ENCODE assay signal across 10 mouse cellular contexts in genomic region chr3:19953425-19953824, GRCm38 (mm10). TPM values are rescaled to one million over a fixed set of nuclear protein-coding genes. Genes with fewer than 3 reads are reported as not detected.
A peak's percentile ranks its signal among the peaks of the same experiment; 100 is the strongest.
DNase-seq lines count a peak whose midpoint lies in the region; ATAC-seq and TF ChIP-seq lines count a peak whose summit lies in the region.
"Had no signal": no experiment of that assay in that cellular context is flagged by ENCODE, and none has a peak within 500 bp of the region (broad histone marks: within the 10 kb centered on the region; RNA-seq: fewer than 3 reads in every experiment).

No protein-coding gene starts in this region.

- no peak overlapping the region for H3K9ac ChIP-seq in heart, embryonic 11.5 days (ENCODE audit: low read depth, low read length)
- H3K9ac ChIP-seq in liver, embryonic 12.5 days = no peak overlapping the region
- H3K9ac ChIP-seq in liver, embryonic 11.5 days (ENCODE audit: low read depth, low read length) = no peak overlapping the region
- H3K9ac ChIP-seq in embryonic facial prominence, embryonic 14.5 days (ENCODE audit: low read depth, low read length) = no peak overlapping the region
- H3K9ac ChIP-seq: neural tube, embryonic 12.5 days had no signal

- H3K4me3 ChIP-seq in heart, embryonic 11.5 days (ENCODE audit: low read depth, low read length) = no peak overlapping the region
- H3K4me3 ChIP-seq in liver, embryonic 12.5 days = no peak overlapping the region
- H3K4me3 ChIP-seq in liver, embryonic 11.5 days (ENCODE audit: low read depth, low read length) = no peak overlapping the region
- H3K4me3 ChIP-seq in embryonic facial prominence, embryonic 14.5 days (ENCODE audit: low read depth, low read length) = no peak overlapping the region
- no peak overlapping the region for H3K4me3 ChIP-seq in myocyte
- H3K4me3 ChIP-seq: neural tube, embryonic 12.5 days had no signal

- no peaks in the 10 kb centered on the region for H3K9me3 ChIP-seq in heart, embryonic 11.5 days (replicated peaks; ENCODE audit: control insufficient read depth, low read length)
- no peaks in the 10 kb centered on the region for H3K9me3 ChIP-seq in liver, embryonic 12.5 days (replicated peaks)
- H3K9me3 ChIP-seq in liver, embryonic 11.5 days (ENCODE audit: control insufficient read depth, low read length) = no peaks in the 10 kb centered on the region
- H3K9me3 ChIP-seq in embryonic facial prominence, embryonic 14.5 days (ENCODE audit: control insufficient read depth, low read length) = no peaks in the 10 kb centered on the region
- H3K9me3 ChIP-seq: neural tube, embryonic 12.5 days had no signal

- WGBS in heart, embryonic 11.5 days (ENCODE audit: insufficient replicate concordance) = 60% methylated on average over 1 of the region's 1 CpGs
- WGBS in liver, embryonic 12.5 days (ENCODE audit: insufficient replicate concordance) = 64% methylated on average over 1 of the region's 1 CpGs
- WGBS in liver, embryonic 11.5 days = 66% methylated on average over 1 of the region's 1 CpGs
- WGBS in embryonic facial prominence, embryonic 14.5 days = 36% methylated on average over 1 of the region's 1 CpGs

- TF ChIP-seq POLR2A in myocyte (IDR thresholded peaks at IDR 0.05; ENCODE audit: insufficient read length, low read depth) = no peak

- H3K27me3 ChIP-seq in heart, embryonic 11.5 days (ENCODE audit: control insufficient read depth, insufficient read depth, low read length) = no peaks in the 10 kb centered on the region
- H3K27me3 ChIP-seq in liver, embryonic 12.5 days (replicated peaks) = no peaks in the 10 kb centered on the region
- H3K27me3 ChIP-seq in liver, embryonic 11.5 days (replicated peaks; ENCODE audit: control insufficient read depth, insufficient read depth, low read length) = no peaks in the 10 kb centered on the region
- H3K27me3 ChIP-seq in embryonic facial prominence, embryonic 14.5 days (replicated peaks; ENCODE audit: control insufficient read depth, insufficient read depth, low read length) = no peaks in the 10 kb centered on the region
- H3K27me3 ChIP-seq in myocyte (ENCODE audit: control insufficient read depth, insufficient read depth, insufficient read length) = no peaks in the 10 kb centered on the region
- H3K27me3 ChIP-seq: neural tube, embryonic 12.5 days had no signal

- ATAC-seq in heart, embryonic 11.5 days (replicated peaks; ENCODE audit: insufficient number of reproducible peaks, low FRiP score, low TSS enrichment) = no peak
- ATAC-seq in liver, embryonic 12.5 days = no peak
- ATAC-seq in liver, embryonic 11.5 days (replicated peaks; ENCODE audit: low FRiP score) = no peak
- peak; percentile 47; the same call in 1 of the 2 replicates for ATAC-seq in embryonic facial prominence, embryonic 14.5 days (ENCODE audit: low read depth)
- ATAC-seq in megakaryocyte-erythroid progenitor cell, adult 5-6 weeks (replicated peaks; ENCODE audit: low FRiP score, low TSS enrichment, poor library complexity, severe bottlenecking) = no peak

- intact Hi-C loops in heart, postnatal 10 days (cut with DNase I) = loop anchor here (5.0 kb wide), 1 partner anchor 46 kb away; no protein-coding TSS in a partner anchor

- peak overlapping the region; percentile 42; the same call in 1 of the 2 replicates for H3K27ac ChIP-seq in heart, embryonic 11.5 days (ENCODE audit: low read depth, low read length)
- peak overlapping the region; percentile 54 for H3K27ac ChIP-seq in liver, embryonic 12.5 days
- no peak overlapping the region for H3K27ac ChIP-seq in liver, embryonic 11.5 days (ENCODE audit: low read depth, low read length)
- no peak overlapping the region for H3K27ac ChIP-seq in embryonic facial prominence, embryonic 14.5 days (replicated peaks; ENCODE audit: low read depth, low read length)
- H3K27ac ChIP-seq: neural tube, embryonic 12.5 days had no signal

- no peak overlapping the region for H3ac ChIP-seq in myocyte (ENCODE audit: control insufficient read depth, insufficient read length)

- no peak overlapping the region for H3K4me2 ChIP-seq in heart, embryonic 11.5 days
- no peak overlapping the region for H3K4me2 ChIP-seq in liver, embryonic 12.5 days
- no peak overlapping the region for H3K4me2 ChIP-seq in liver, embryonic 11.5 days
- no peak overlapping the region for H3K4me2 ChIP-seq in embryonic facial prominence, embryonic 14.5 days (ENCODE audit: low read depth, low read length)
- peak overlapping the region; percentile 41 for H3K4me2 ChIP-seq in myocyte (ENCODE audit: low read depth)
- H3K4me2 ChIP-seq: neural tube, embryonic 12.5 days had no signal

- H3K79me2 ChIP-seq in myocyte (ENCODE audit: control insufficient read depth, insufficient read depth) = no peaks in the 10 kb centered on the region

- no peaks in the 10 kb centered on the region for H3K36me3 ChIP-seq in heart, embryonic 11.5 days (ENCODE audit: control insufficient read depth, insufficient read depth, low read length)
- H3K36me3 ChIP-seq in liver, embryonic 12.5 days = no peaks in the 10 kb centered on the region
- no peaks in the 10 kb centered on the region for H3K36me3 ChIP-seq in liver, embryonic 11.5 days (ENCODE audit: control insufficient read depth, insufficient read depth, low read length)
- H3K36me3 ChIP-seq in embryonic facial prominence, embryonic 14.5 days (ENCODE audit: control insufficient read depth, insufficient read depth, low read length) = no peaks in the 10 kb centered on the region
- H3K36me3 ChIP-seq in myocyte (ENCODE audit: control insufficient read depth, insufficient read depth) = no peaks in the 10 kb centered on the region
- H3K36me3 ChIP-seq: neural tube, embryonic 12.5 days had no signal

- DNase-seq in heart, postnatal 10 days = no peak
- no peak for DNase-seq in liver, embryonic 11.5 days (ENCODE audit: low spot score)
- peak; percentile 8 for DNase-seq in embryonic facial prominence, embryonic 14.5 days (ENCODE audit: low spot score)
- DNase-seq in spleen, adult 12 weeks (ENCODE audit: low spot score) = no peak
- DNase-seq: right cerebral cortex, postnatal 25 days had no signal

- H3K4me1 ChIP-seq in heart, embryonic 11.5 days (ENCODE audit: control insufficient read depth, insufficient read depth, low read length) = no peaks in the 10 kb centered on the region
- no peaks in the 10 kb centered on the region for H3K4me1 ChIP-seq in liver, embryonic 12.5 days
- H3K4me1 ChIP-seq in liver, embryonic 11.5 days (replicated peaks; ENCODE audit: control insufficient read depth, insufficient read depth, low read length) = no peaks in the 10 kb centered on the region
- no peaks in the 10 kb centered on the region; the same call in 1 of the 2 replicates for H3K4me1 ChIP-seq in embryonic facial prominence, embryonic 14.5 days (ENCODE audit: control insufficient read depth, insufficient read depth, low read length)

TF ChIP-seq in myocyte, 11 proteins besides CTCF, POLR2A, EP300 and RAD21:
- no peak for TF ChIP-seq MYOD1 (IDR thresholded peaks at IDR 0.05; ENCODE audit: control insufficient read depth in 1 of 3, insufficient read length in 2 of 3, low read depth in 2 of 3)
- no peak for TF ChIP-seq POLR2AphosphoS2 (IDR thresholded peaks at IDR 0.05; ENCODE audit: insufficient read length, low read depth)
- no peak for TF ChIP-seq MAX (IDR thresholded peaks at IDR 0.05; ENCODE audit: low read depth)
- TF ChIP-seq E2F4 (IDR thresholded peaks at IDR 0.05; ENCODE audit: insufficient read depth) = no peak
- TF ChIP-seq REST (IDR thresholded peaks at IDR 0.05; ENCODE audit: insufficient read depth, insufficient read length) = no peak
- no peak for TF ChIP-seq USF1 (IDR thresholded peaks at IDR 0.05; ENCODE audit: low read depth)
- no peak for TF ChIP-seq SRF (IDR thresholded peaks at IDR 0.05; ENCODE audit: control insufficient read depth, insufficient read length, low read depth)
- TF ChIP-seq TCF3 (IDR thresholded peaks at IDR 0.05; ENCODE audit: insufficient read length, low read depth) = no peak
- TF ChIP-seq CEBPB (IDR thresholded peaks at IDR 0.05; ENCODE audit: insufficient read depth, poor library complexity, severe bottlenecking) = no peak
- TF ChIP-seq MYOG (IDR thresholded peaks at IDR 0.05; ENCODE audit: control insufficient read depth in 1 of 3, insufficient read depth in 1 of 3, insufficient read length in 2 of 3, low read depth in 2 of 3) = no peak
- no peak for TF ChIP-seq TCF12 (IDR thresholded peaks at IDR 0.05; ENCODE audit: insufficient read depth, poor library complexity, severe bottlenecking)

RNA-seq across cellular contexts. Expression of gene Cp, which starts 3.4 kb away (rescaled TPM):
- 0.33 TPM in 1 of 2 replicates, not detected in the other for polyA plus RNA-seq in heart, embryonic 11.5 days (2014; fragmentation: Nextera tagmentation; extraction: Ambion mirVana)
- 10 to 100 TPM in 1 of 2 experiments, 1 to 10 TPM in 1; 9.9 to 15.5 TPM for total RNA-seq in heart, postnatal 10 days (2021)
- polyA plus RNA-seq in liver, embryonic 12.5 days (2016; fragmentation: Nextera tagmentation; extraction: Ambion mirVana) = 0.68 and 0.77 TPM in 2 replicates
- 0.25 and 0.65 TPM in 2 replicates for polyA plus RNA-seq in liver, embryonic 11.5 days (2014; fragmentation: Nextera tagmentation; extraction: Ambion mirVana)
- 4.8 and 5.5 TPM in 2 replicates for polyA plus RNA-seq in embryonic facial prominence, embryonic 14.5 days (2014; fragmentation: Nextera tagmentation; extraction: Ambion mirVana)
- 3.7 TPM for polyA plus RNA-seq in myocyte (2012; fragmentation: generic; extraction: Trizol)
- total RNA-seq in megakaryocyte-erythroid progenitor cell, adult 5-6 weeks (2014; fragmentation: Nextera tagmentation) = not detected in 2 replicates
- 0.09 TPM in 1 of 2 replicates, not detected in the other for total RNA-seq in megakaryocyte-erythroid progenitor cell, adult 5-6 weeks (2017)

Comparison
In these comparisons a context has a peak if more than half of its experiments do, and no peak if none do; other contexts are left out.
1. H3K27ac ChIP-seq: peak in heart, embryonic 11.5 days (single experiment) and liver, embryonic 12.5 days (single experiment); none in liver, embryonic 11.5 days (single experiment) and embryonic facial prominence, embryonic 14.5 days (single experiment).